Mouse (Mus musculus) forelimb bud, embryonic 11.5 days (tissue): ENCODE results near the gene Csnk2a2.

Source experiments
- DNase-seq: peaks from one replicate; pipeline ENCODE4 v3.0.0-alpha.2; 2012; ENCODE audit warnings: low read depth, low spot score

The Csnk2a2 gene

GRCm38 (mm10) chr8:95490006-95490405 is at the start of gene Csnk2a2:
Csnk2a2 (minus strand) TSS chr8:95490039.
- no peak for DNase-seq

- no peak for DNase-seq
These were observed 49.6 kb upstream of the Csnk2a2 start for GRCm38 (mm10) chr8:95539487-95539886.

- peak; percentile 59 for DNase-seq
These were observed 43.9 kb upstream of the Csnk2a2 start, which contains the start of gene Ccdc113 for GRCm38 (mm10) chr8:95533584-95534387. Ccdc113 (plus strand) TSS chr8:95534085.

GRCm38 (mm10) chr8:95532206-95532605 is 42.4 kb upstream of the Csnk2a2 start:
- no peak for DNase-seq

- DNase-seq: no peak
These were observed 39.0 kb upstream of the Csnk2a2 start for GRCm38 (mm10) chr8:95528750-95529310.

- DNase-seq: no peak
These were observed 38.4 kb upstream of the Csnk2a2 start for GRCm38 (mm10) chr8:95528194-95528593.

GRCm38 (mm10) chr8:95523991-95524390 is 34.2 kb upstream of the Csnk2a2 start:
- DNase-seq: no peak

GRCm38 (mm10) chr8:95516928-95517327 is 27.1 kb upstream of the Csnk2a2 start:
- no peak for DNase-seq

GRCm38 (mm10) chr8:95513219-95513618 is 23.4 kb upstream of the Csnk2a2 start:
- no peak for DNase-seq

GRCm38 (mm10) chr8:95512257-95512656 is 22.4 kb upstream of the Csnk2a2 start:
- DNase-seq: no peak

- no peak for DNase-seq
These were observed 16.4 kb upstream of the Csnk2a2 start for GRCm38 (mm10) chr8:95506245-95506644.

- no peak for DNase-seq
These were observed 15.8 kb upstream of the Csnk2a2 start for GRCm38 (mm10) chr8:95505606-95506005.

- no peak for DNase-seq
These were observed 15.0 kb upstream of the Csnk2a2 start for GRCm38 (mm10) chr8:95504835-95505234.

- no peak for DNase-seq
These were observed 12.6 kb upstream of the Csnk2a2 start for GRCm38 (mm10) chr8:95502431-95502830.

GRCm38 (mm10) chr8:95500436-95500835 is 10.6 kb upstream of the Csnk2a2 start:
- DNase-seq: no peak

GRCm38 (mm10) chr8:95499266-95500064 is 9.6 kb upstream of the Csnk2a2 start:
- DNase-seq: no peak

- no peak for DNase-seq
These were observed 8.0 kb upstream of the Csnk2a2 start for GRCm38 (mm10) chr8:95497821-95498220.

- no peak for DNase-seq
These were observed 6.6 kb upstream of the Csnk2a2 start for GRCm38 (mm10) chr8:95496420-95496819.

GRCm38 (mm10) chr8:95495444-95495843 is 5.6 kb upstream of the Csnk2a2 start:
- no peak for DNase-seq

GRCm38 (mm10) chr8:95492057-95492456 is 2.2 kb upstream of the Csnk2a2 start:
- DNase-seq: no peak

GRCm38 (mm10) chr8:95488698-95489332 is 1.0 kb downstream of the Csnk2a2 start:
- DNase-seq: peak; percentile 63
